Mouse (Mus musculus): ENCODE results near the gene Trappc12. TPM values are rescaled to one million over a fixed set of nuclear protein-coding genes. Genes with fewer than 3 reads are reported as not detected.

Gene Trappc12
- polyA plus RNA-seq, 1 experiment: 30.7 TPM

DNA sequence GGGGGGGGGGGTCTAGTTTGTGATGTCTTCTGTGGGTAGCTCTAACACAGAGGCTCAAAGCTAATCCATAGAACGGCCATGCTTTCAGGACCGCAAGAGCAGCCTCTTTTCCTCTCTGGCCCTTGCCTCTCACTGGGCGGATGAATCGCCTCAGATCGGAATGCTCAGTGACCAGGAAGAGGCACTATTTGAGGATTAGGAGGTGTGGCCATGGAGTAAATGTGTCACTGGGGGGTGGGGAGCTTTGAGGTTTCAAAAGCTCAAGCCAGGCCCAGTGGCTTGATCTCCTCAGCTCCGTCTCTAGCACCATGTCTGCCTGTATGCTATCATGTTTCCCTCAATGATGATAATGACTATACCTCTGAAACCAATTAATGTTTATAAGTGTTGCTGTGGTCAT is 61.3 kb downstream of the Trappc12 start:
- DNase-seq (ENCODE audit: low read depth): no peak

DNA sequence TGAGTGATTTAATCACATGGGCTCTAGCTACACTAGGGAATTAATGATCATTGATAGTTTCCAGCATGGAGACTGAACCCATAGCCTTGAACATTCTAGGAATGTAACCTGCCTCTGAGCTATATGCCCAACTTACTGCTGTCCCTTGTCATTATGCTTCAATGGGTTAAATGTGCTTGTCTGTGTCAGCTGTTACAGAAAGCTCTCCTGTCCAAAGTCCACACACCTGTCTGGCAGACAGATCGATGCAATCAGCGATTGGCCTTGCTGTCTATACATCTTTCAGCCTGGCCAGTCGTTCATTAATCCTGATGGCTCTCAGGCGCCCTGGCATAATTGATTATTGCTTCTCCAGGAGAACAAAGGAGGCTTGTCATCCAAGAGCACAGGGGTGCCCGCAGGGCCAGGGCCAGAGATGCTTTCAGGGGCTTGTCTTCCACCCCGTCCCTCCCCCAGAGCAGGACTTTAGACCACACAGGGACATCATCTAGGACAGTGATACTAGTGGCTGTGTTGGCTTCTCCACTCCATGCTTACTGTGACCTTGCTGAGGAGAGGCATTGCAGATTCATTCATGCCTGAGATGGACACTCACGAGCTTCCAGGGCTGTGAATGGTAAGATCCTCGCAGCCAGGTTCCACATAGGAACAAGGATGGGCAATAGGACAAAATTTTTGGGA is 63.9 kb downstream of the Trappc12 start:
- DNase-seq (ENCODE audit: low read depth): no peak

DNA sequence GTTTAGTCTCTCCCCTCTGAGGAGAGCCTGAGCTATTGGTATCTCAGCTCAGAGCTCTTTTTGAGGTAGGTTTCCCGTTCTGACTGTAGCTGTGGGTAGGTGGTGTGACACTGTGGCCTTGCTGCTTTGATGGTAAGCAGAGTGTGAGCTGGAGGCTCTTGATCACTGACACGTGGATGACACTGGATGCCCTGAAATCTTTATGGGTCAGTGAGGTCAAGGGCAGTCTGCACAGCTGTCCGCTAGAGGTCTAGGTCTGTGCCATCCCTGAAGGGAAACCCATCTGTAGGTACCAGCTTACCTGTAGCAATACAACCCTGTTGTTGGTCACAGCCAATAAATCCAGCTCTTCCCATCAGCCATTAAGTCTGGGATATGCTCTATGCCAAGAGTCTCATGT is 64.5 kb downstream of the Trappc12 start:
- no peak for DNase-seq (ENCODE audit: low read depth)

DNA sequence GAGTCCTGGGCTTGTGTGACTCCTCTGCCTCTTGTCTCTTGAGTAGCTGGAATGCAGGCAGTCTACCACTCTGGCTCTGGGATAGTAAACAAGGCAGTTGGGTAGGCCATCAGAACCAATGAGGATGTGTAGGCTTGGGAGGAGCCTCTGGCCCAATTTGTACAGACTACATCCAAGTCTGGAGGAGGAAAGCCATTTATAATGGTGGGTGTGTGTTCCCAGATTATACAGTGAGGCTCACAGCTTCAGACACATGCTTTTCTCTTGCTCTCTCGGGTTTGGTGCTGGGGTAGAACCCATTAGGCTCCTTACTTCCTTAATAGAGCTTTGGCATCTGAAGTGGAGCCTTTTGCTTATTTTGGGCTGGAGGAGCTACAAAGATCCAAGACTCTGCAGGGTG is 65.6 kb downstream of the Trappc12 start:
- DNase-seq (ENCODE audit: low read depth): no peak

GRCm38 (mm10) chr12:28675925-28676209 is 74.4 kb downstream of the Trappc12 start:
- no peak for DNase-seq (ENCODE audit: low read depth)

DNA sequence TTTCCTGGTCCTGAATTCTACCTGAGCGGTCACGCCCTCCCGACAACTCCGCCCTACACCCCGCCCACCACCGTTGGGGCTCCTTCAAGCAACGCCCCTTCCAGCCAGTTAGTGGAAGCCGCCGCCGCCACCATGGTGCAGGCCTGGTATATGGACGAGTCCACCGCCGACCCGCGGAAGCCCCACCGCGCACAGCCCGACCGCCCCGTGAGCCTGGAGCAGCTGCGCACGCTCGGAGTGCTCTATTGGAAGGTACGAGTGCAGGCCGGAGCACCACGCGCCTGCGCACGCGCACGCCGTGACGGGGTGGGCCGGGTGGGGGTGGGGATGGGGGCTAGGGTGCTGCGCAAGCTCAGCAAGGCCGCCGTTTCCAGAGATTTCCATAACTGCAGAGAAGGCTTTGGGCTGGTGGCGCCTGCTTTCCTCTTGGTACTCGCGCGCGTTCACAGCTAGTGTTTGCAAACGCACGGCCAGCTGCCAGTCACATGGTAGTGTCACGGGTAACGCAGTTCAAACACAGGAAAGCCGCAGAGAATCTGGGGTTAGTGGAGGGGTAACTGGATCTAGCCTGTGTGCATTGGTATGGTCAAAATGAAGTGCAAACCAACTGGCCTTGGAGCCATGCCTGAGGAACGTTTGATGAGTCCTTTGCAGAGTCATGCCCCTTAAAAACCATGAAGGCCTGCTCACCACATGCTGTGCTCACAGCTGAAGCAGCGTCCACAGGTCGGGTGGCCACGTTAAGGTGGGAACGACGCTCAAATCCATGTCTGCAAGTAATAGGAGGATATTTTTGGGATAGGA is 74.9 kb downstream of the Trappc12 start, which contains the start of gene Adi1:
Gene Adi1, plus strand, starts transcription at position 111 of the 804 bp plus-strand sequence.
- DNase-seq (ENCODE audit: low read depth): no peak

GRCm38 (mm10) chr12:28674038-28674720 is 76.1 kb downstream of the Trappc12 start:
- DNase-seq (ENCODE audit: low read depth): no peak

DNA sequence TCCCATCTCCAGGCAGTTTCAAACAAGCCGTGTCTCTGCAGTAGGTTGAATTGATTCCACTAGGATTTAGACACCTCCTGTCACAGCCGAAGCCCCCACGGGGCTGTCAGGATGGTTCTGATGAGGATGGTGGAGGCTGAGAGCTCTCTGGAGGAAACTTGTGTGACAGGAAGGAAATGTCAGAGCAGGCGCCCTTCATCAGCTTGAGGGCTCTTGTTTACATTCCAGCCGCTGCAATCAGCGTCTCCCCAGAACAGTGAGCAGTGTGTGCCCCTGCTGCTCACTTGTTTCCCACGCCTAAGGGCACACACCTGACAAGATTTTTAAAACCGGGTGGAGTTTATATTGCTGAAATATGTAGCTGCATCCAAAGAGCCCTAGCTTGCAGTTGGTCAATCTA is 83.0 kb downstream of the Trappc12 start:
- DNase-seq (ENCODE audit: low read depth): no peak

DNA sequence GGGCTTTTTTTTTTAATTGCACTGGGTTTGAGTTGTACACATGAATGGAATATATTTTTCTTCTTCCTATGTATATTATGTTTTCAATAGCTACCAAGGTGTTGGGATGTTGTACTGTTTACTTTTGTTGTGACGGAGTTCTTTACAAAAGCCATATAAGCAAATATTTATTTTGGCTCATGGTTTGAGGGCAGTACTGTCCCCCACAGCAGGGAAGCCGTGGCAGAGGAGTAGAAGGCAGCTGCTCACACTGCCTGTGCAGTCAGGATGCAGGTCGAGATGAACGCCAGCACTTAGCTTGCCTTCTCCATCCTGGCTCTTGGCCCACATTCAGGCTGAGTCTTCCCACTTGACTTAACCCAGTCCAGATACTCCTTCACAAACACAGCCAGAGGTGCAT is 83.5 kb downstream of the Trappc12 start:
- DNase-seq (ENCODE audit: low read depth): no peak

DNA sequence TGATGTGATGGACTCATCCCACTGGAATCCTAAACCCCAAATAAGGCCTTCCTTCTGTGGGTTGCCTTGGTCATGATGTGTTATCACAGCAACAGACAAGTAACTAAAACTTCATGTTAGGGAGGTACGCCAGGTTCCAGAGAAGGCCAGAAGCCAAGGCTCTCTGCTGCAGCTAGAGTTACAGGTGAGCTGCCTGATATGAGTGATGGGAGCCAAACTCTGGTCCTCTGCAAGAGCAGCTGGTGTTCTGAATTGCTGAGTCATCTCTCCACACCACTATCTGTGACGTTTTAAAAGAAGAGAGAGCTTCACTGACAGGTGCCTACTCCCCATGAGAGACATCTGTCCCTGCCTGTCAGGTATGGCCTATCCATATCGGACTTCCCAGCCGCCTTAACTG is 87.6 kb downstream of the Trappc12 start:
- DNase-seq (ENCODE audit: low read depth): no peak

DNA sequence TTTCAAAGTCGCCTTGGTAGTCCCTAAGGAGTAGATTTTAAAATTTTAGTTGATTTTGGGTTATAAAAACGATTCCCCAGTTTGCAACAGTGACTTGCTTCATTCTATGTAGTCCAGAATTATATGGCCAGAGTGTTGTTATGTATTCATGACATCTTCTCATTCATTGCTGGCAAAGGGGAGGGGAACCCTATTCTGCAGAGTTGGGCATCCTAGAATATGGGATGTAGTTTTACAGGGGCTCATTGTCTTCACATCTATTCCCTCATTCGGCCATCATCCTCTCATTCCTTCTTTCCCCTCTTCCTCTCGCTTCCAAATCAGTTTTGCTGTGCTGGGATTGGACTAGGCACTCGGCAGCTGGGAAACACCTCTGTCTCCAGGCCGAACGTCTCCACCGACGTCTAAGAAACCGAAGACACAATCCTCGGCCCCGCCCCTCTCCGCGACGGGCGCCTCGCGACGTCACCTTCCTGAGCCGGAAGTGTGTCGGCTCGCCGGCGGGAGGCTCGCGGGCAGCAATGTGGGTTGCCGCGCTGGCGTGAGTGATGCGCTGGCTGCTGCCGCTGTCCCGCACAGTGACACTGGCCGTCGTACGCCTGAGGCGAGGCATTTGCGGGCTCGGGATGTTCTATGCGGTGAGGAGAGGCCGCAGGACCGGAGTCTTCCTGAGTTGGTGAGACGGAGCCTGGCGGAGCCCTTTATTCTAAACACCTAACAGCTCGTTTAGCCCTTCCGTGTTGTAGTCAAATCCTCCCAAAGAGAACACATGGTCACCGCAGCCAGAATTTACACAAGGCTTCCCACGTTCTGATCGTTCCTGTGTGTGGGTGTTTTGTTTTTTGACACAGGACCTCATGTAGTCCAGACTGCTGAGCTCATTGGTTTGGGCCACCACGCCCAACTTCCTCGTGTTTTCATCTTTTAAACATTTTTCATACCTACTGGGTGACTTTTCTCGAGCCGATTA is 100.8 kb downstream of the Trappc12 start, which contains the start of gene Rnaseh1:
Gene Rnaseh1, plus strand, starts transcription at position 462 of the 970 bp plus-strand sequence.
- no peak for DNase-seq (ENCODE audit: low read depth)

Other genes starting within 250 kb of the Trappc12 start
- gene Dcdc2c, start 198.1 kb downstream of the Trappc12 start, polyA plus RNA-seq (2012; rRNA removed): not detected in 2 replicates
- 0.36 and 0.93 TPM in 2 replicates for gene Allc, start 167.9 kb downstream of the Trappc12 start, polyA plus RNA-seq (2012; rRNA removed)
- gene Colec11, start 127.1 kb downstream of the Trappc12 start, polyA plus RNA-seq (2012; rRNA removed): 2.0 and 2.5 TPM in 2 replicates
- 322 and 337 TPM in 2 replicates for gene Rps7, start 114.5 kb downstream of the Trappc12 start, polyA plus RNA-seq (2012; rRNA removed)
- gene Rnaseh1, start 100.9 kb downstream of the Trappc12 start, polyA plus RNA-seq (2012; rRNA removed): 12.5 and 12.6 TPM in 2 replicates
- gene Adi1, start 75.2 kb downstream of the Trappc12 start, polyA plus RNA-seq (2012; rRNA removed): 31.7 and 49.8 TPM in 2 replicates
- 31.3 and 51.6 TPM in 2 replicates for gene Eipr1, start 1.3 kb upstream of the Trappc12 start, polyA plus RNA-seq (2012; rRNA removed)